Mouse (Mus musculus): ENCODE results near the gene Kantr.

GRCm38 (mm10) chrX:152307942-152308341 lies 19.4 kb downstream of the Kantr start:
- TF ChIP-seq EP300 (IDR thresholded peaks at IDR 0.05; ENCODE audit: insufficient read depth, low read depth, low read length) (no peak), CTCF (IDR thresholded peaks at IDR 0.05; ENCODE audit: low read depth, low read length) (no peak)

Measured in ES-Bruce4 (cell line).